Mouse (Mus musculus) CH12.LX (cell line): ENCODE data around the gene Ddx6. TPM values are rescaled to one million over a fixed set of nuclear protein-coding genes. Genes with fewer than 3 reads are reported as not detected.

Experiments used
- DNase-seq: peaks from one replicate; pipeline ENCODE4 v3.0.0-alpha.2; 2013; ENCODE audit errors: extremely low read depth
- H3K27ac ChIP-seq: 2 replicates; pipeline ENCODE4 v1.5.1; 2012; ENCODE audit warnings: low read depth, mild to moderate bottlenecking, control low read depth, moderate library complexity; ENCODE audit not compliant: insufficient read depth
- H3K27me3 ChIP-seq: replicated peaks from 2 replicates; pipeline ENCODE3; 2012; ENCODE audit warnings: inconsistent platforms
- H3K36me3 ChIP-seq, 2 experiments: replicated peaks in 1 of 2; 2 replicates each; pipeline versions ENCODE3 to v1.6.1; 2012; ENCODE audit warnings: inconsistent platforms in 1 of 2, low read length in 1 of 2, mild to moderate bottlenecking in 1 of 2, mixed read lengths in 1 of 2, moderate library complexity in 1 of 2; ENCODE audit not compliant: control insufficient read depth in 1 of 2, insufficient read depth in 1 of 2
- H3K4me1 ChIP-seq, 2 experiments: 2 replicates each; pipeline ENCODE4 v1.6.1; 2012; ENCODE audit warnings: inconsistent platforms in 1 of 2, moderate library complexity in 1 of 2; ENCODE audit not compliant: insufficient read depth in 2 of 2, control insufficient read depth in 1 of 2
- H3K4me2 ChIP-seq: 2 replicates; pipeline ENCODE4 v1.6.1; 2012; ENCODE audit warnings: low read depth, mild to moderate bottlenecking, control low read depth; ENCODE audit not compliant: poor library complexity, insufficient read depth, severe bottlenecking
- H3K4me3 ChIP-seq, 3 experiments: fragments of 150-350 bp in 1 of 3; sonication (generic) in 1 of 3; replicated peaks in 1 of 3; 2 replicates each; pipeline versions ENCODE3 to v1.5.1; 2011 to 2012; ENCODE audit warnings: low read depth in 2 of 3, low read length in 2 of 3, mild to moderate bottlenecking in 2 of 3, moderate library complexity in 2 of 3, control low read depth in 1 of 3, improper control_type of control experiment in 1 of 3, inconsistent platforms in 1 of 3, mixed read lengths in 1 of 3; ENCODE audit not compliant: poor library complexity in 1 of 3
- H3K79me2 ChIP-seq: replicated peaks from 2 replicates; pipeline ENCODE4 v1.6.1; 2012; ENCODE audit warnings: mild to moderate bottlenecking, moderate library complexity; ENCODE audit not compliant: control insufficient read depth, poor library complexity, insufficient read depth, severe bottlenecking; ENCODE audit errors: extremely low read depth
- H3K9ac ChIP-seq: 2 replicates; pipeline ENCODE4 v1.6.1; 2012; ENCODE audit warnings: low read depth, mild to moderate bottlenecking, control low read depth, moderate library complexity; ENCODE audit not compliant: insufficient read depth
- H3K9me3 ChIP-seq: replicated peaks from 2 replicates; pipeline ENCODE3; 2012; ENCODE audit warnings: low read length, inconsistent platforms, mixed read lengths
- BHLHE40 ChIP-seq: IDR thresholded peaks from 2 replicates; pipeline ENCODE4 v1.6.1; 2011; ENCODE audit warnings: mild to moderate bottlenecking, low read depth, low read length, improper control_type of control experiment
- E2F4 ChIP-seq: IDR thresholded peaks from 2 replicates; pipeline ENCODE4 v1.6.1; 2011; ENCODE audit warnings: low read depth, low read length, improper control_type of control experiment; ENCODE audit not compliant: insufficient replicate concordance
- ELF1 ChIP-seq: IDR thresholded peaks from 2 replicates; pipeline ENCODE4 v1.6.1; 2014; ENCODE audit warnings: low read depth, mild to moderate bottlenecking, inconsistent platforms, low read length, improper control_type of control experiment
- EP300 ChIP-seq: IDR thresholded peaks from 2 replicates; pipeline ENCODE4 v1.6.1; 2011; ENCODE audit warnings: low read length, improper control_type of control experiment
- ETS1 ChIP-seq: conservative IDR thresholded peaks from 2 replicates; pipeline ENCODE4 v1.6.1; 2012; ENCODE audit warnings: low read depth, mild to moderate bottlenecking, inconsistent platforms, low read length, improper control_type of control experiment, moderate library complexity
- HCFC1 ChIP-seq: IDR thresholded peaks from 2 replicates; pipeline ENCODE4 v1.6.1; 2012; ENCODE audit warnings: low read depth, mild to moderate bottlenecking, inconsistent platforms, low read length, improper control_type of control experiment
- IRF4 ChIP-seq: IDR thresholded peaks from 2 replicates; pipeline ENCODE4 v1.6.1; 2014; ENCODE audit warnings: low read depth, mild to moderate bottlenecking, inconsistent platforms, low read length, improper control_type of control experiment
- KAT2A ChIP-seq: IDR thresholded peaks from 2 replicates; pipeline ENCODE4 v1.6.1; 2012; ENCODE audit warnings: low read length, improper control_type of control experiment, inconsistent platforms; ENCODE audit not compliant: insufficient replicate concordance
- MAFK ChIP-seq: IDR thresholded peaks from 2 replicates; pipeline ENCODE4 v1.6.1; 2011; ENCODE audit warnings: low read length, improper control_type of control experiment; ENCODE audit not compliant: insufficient replicate concordance
- MXI1 ChIP-seq: IDR thresholded peaks from 2 replicates; pipeline ENCODE4 v1.6.1; 2011; ENCODE audit warnings: mild to moderate bottlenecking, low read depth, low read length, improper control_type of control experiment
- MYC ChIP-seq: IDR thresholded peaks from 2 replicates; pipeline ENCODE4 v1.6.1; 2011; ENCODE audit warnings: low read depth, mild to moderate bottlenecking, improper control_type of control experiment, low read length
- NELFE ChIP-seq: IDR thresholded peaks from 2 replicates; pipeline ENCODE4 v1.6.1; 2011; ENCODE audit warnings: low read depth, low read length, improper control_type of control experiment
- NRF1 ChIP-seq: IDR thresholded peaks from 2 replicates; pipeline ENCODE4 v1.6.1; 2014; ENCODE audit warnings: low read depth, mild to moderate bottlenecking, inconsistent platforms, low read length, improper control_type of control experiment, moderate library complexity
- PAX5 ChIP-seq: IDR thresholded peaks from 2 replicates; pipeline ENCODE4 v1.6.1; 2012; ENCODE audit warnings: low read length, inconsistent platforms, mixed read lengths
- POLR2A ChIP-seq: IDR thresholded peaks from 2 replicates; pipeline ENCODE4 v1.6.1; 2011; ENCODE audit warnings: low read depth, mild to moderate bottlenecking, improper control_type of control experiment, low read length
- POLR2AphosphoS2 ChIP-seq: IDR thresholded peaks from 2 replicates; pipeline ENCODE4 v1.6.1; 2011; ENCODE audit warnings: low read depth, low read length, improper control_type of control experiment
- RAD21 ChIP-seq: IDR thresholded peaks from 2 replicates; pipeline ENCODE4 v1.6.1; 2011; ENCODE audit warnings: low read depth, mild to moderate bottlenecking, low read length, improper control_type of control experiment, moderate library complexity
- SIN3A ChIP-seq: IDR thresholded peaks from 2 replicates; pipeline ENCODE4 v1.6.1; 2012; ENCODE audit warnings: low read length, improper control_type of control experiment, inconsistent platforms
- TCF12 ChIP-seq: IDR thresholded peaks from 2 replicates; pipeline ENCODE4 v1.6.1; 2014; ENCODE audit warnings: low read depth, mild to moderate bottlenecking, inconsistent platforms, low read length, improper control_type of control experiment
- USF2 ChIP-seq: conservative IDR thresholded peaks from 2 replicates; pipeline ENCODE4 v1.6.1; 2011; ENCODE audit warnings: low read depth, low read length, improper control_type of control experiment
- ZC3H11A ChIP-seq: IDR thresholded peaks from 2 replicates; pipeline ENCODE4 v1.6.1; 2012; ENCODE audit warnings: low read depth, mild to moderate bottlenecking, inconsistent platforms, low read length, improper control_type of control experiment
- ZMIZ1 ChIP-seq: IDR thresholded peaks from 2 replicates; pipeline ENCODE4 v1.6.1; 2012; ENCODE audit warnings: low read depth, mild to moderate bottlenecking, inconsistent platforms, low read length, improper control_type of control experiment
- ZNF384 ChIP-seq: IDR thresholded peaks from 2 replicates; pipeline ENCODE4 v1.6.1; 2012; ENCODE audit warnings: low read depth, low read length, improper control_type of control experiment, inconsistent platforms
- dilution Hi-C: fragments of 300-500 bp; cut with MboI; formaldehyde crosslinking; loops from 2 replicates; pipeline ENCODE4 v1.14.3; 2020; ENCODE audit warnings: low sequenced_read_pairs; ENCODE audit not compliant: extremely low pct_unique_long_range_greater_than_20kb, extremely low pct_ligation_motif_present
- in situ Hi-C: fragments of 300-500 bp; cut with MboI; formaldehyde crosslinking; loops from 3 replicates; pipeline ENCODE4 v1.14.3; 2019; ENCODE audit warnings: low sequenced_read_pairs, low pct_ligation_motif_present, low pct_unique_long_range_greater_than_20kb, mixed read lengths
- polyA plus RNA-seq: library from polyadenylated mRNA; unstranded; fragments of >175 nt; gene quantifications from 2 replicates; pipeline ENCODE4 v1.2.1, GENCODE M21; 2012; ENCODE audit warnings: low read depth; ENCODE audit not compliant: insufficient read length
- total RNA-seq, 2 experiments: library from RNA; depleted of rRNA; stranded (reverse); fragments of 300-350 nt in 1 of 2; fragments of >200 nt in 1 of 2; gene quantifications; 2 replicates each; pipeline ENCODE4 v1.2.3; 2012 to 2014

Ddx6 gene
- total and polyA plus RNA-seq, 3 experiments, result 41.5 to 81.2 (median 71.4) TPM

DNA sequence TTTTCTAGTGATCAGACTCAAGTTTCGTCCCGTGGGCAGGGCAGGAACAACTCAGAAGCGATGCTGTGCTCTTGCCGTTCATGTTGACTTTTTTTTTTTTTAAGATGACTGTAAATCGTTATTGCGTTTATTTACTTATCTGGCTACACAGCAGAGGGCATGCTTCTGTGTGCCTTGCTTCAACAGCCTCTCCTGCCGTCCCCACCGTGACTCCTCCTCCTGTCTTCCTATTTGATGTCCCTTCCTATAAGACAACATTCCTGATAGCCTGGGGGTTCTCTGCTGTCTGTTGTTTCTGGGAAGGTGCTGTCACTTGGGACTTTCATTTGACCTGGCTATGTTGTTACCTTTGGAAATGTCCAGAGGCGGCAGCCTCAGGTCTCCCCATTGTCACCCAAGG lies 16.1 kb upstream of the Ddx6 start:
- TF ChIP-seq E2F4 (no peak), EP300 (no peak), MAFK (no peak), TCF12 (no peak), USF2 (no peak), HCFC1 (no peak)
- Histone ChIP-seq H3K27ac (no peak overlapping the region), H3K9me3 (peaks cover 15% of the 10 kb centered on the region), H3K4me2 (no peak overlapping the region), H3K27me3 (no peaks in the 10 kb centered on the region), H3K79me2 (no peaks in the 10 kb centered on the region), H3K9ac (no peak overlapping the region), H3K4me3 (no peak overlapping the region), H3K4me1 (peaks cover 4 to 22% of the 10 kb centered on the region in 2 experiments), H3K36me3 (no peaks in the 10 kb centered on the region)
- in situ Hi-C loops (no loop called here), dilution Hi-C loops (no loop called here)
- no peak for DNase-seq

DNA sequence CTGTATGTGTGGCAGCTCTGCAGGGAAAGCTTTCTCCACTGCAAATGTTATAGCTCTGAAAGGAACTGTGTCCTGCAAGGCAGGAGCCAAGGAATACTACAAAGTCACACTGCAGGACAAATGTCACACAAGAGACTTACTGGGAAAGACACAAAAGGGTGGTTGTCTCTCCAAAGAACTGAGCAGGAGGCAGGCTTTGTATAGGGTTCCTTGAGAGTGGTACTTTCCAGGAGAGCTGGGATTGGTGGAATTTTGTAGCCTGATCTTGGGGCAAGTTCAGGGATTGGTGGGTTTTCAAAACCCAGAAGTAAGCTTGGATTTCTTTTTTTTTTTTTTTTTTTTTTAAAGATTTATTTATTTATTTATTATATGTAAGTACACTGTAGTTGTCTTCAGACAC lies 15.6 kb upstream of the Ddx6 start:
- H3K9me3 ChIP-seq, result peaks cover 10% of the 10 kb centered on the region
- H3K36me3 ChIP-seq, result no peaks in the 10 kb centered on the region
- H3K4me2 ChIP-seq, result no peak overlapping the region
- no peak overlapping the region for H3K27ac ChIP-seq
- in situ Hi-C loops, result no loop called here
- H3K9ac ChIP-seq, result no peak overlapping the region
- peaks cover 4 to 22% of the 10 kb centered on the region in 2 experiments for H3K4me1 ChIP-seq
- H3K4me3 ChIP-seq, result no peak overlapping the region
- no peak for DNase-seq
- dilution Hi-C loops, result no loop called here
- no peaks in the 10 kb centered on the region for H3K27me3 ChIP-seq
- TF ChIP-seq NRF1 (no peak), RAD21 (no peak), ELF1 (no peak), KAT2A (no peak), ETS1 (no peak)
- H3K79me2 ChIP-seq, result no peaks in the 10 kb centered on the region

DNA sequence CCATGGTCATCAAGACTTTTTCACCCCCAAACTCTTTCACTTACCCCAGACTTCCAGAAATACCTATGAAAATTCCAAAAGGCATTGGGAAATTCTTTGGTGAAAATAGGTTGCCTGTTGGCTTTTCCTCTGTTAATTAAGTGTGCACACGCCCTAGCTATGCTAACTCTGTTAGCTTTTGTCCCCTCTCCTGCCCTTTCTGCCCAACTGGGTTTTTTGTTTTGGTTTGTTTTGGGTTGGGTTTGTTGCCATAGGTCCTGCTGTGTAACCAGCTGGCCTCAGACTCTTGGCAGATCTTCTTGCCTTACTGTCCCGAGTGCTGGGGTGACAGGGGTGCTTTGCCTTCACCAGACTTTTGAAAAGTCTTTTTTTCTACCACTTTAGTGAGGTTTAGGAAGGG lies 13.7 kb upstream of the Ddx6 start:
- TF ChIP-seq ZMIZ1 (no peak), PAX5 (no peak), MYC (no peak), E2F4 (no peak), POLR2AphosphoS2 (no peak), POLR2A (no peak), NELFE (no peak), SIN3A (no peak), IRF4 (no peak), BHLHE40 (no peak), KAT2A (no peak), ZC3H11A (no peak), ZNF384 (no peak), ELF1 (no peak), MXI1 (no peak), TCF12 (no peak), HCFC1 (no peak), RAD21 (no peak)
- TF ChIP-seq, all 38 proteins: peak for 0
- Histone ChIP-seq H3K27me3 (no peaks in the 10 kb centered on the region), H3K79me2 (no peaks in the 10 kb centered on the region), H3K9ac (no peak overlapping the region), H3K4me3 (no peak overlapping the region), H3K4me1 (peaks cover 4 to 22% of the 10 kb centered on the region in 2 experiments), H3K4me2 (no peak overlapping the region), H3K27ac (no peak overlapping the region), H3K9me3 (peaks cover 6% of the 10 kb centered on the region), H3K36me3 (no peaks in the 10 kb centered on the region)
- no peak for DNase-seq
- in situ Hi-C loops (no loop called here), dilution Hi-C loops (no loop called here)
